Mouse (Mus musculus) retina, adult 2 months (tissue): ENCODE measurements at regions not wholly inside any gene's neighbourhood (a gene's known extent, or its start where the extent isn't known, plus 50 kb on each side); places are given as distances from the start of the nearest gene placed in this dataset.
"Not testable (repeated sequence)": the region's sequence is repeated elsewhere in the genome, so short reads cannot be mapped to it uniquely, and the experiment has no call there.

Source experiments
- DNase-seq: peaks from one replicate; pipeline ENCODE4 v3.0.0-alpha.2; 2012; ENCODE audit warnings: low read depth, low spot score

GRCm38 (mm10) chr17:59179018-59179417 is 165.8 kb upstream of the Nudt12 start:
- no peak for DNase-seq

DNA sequence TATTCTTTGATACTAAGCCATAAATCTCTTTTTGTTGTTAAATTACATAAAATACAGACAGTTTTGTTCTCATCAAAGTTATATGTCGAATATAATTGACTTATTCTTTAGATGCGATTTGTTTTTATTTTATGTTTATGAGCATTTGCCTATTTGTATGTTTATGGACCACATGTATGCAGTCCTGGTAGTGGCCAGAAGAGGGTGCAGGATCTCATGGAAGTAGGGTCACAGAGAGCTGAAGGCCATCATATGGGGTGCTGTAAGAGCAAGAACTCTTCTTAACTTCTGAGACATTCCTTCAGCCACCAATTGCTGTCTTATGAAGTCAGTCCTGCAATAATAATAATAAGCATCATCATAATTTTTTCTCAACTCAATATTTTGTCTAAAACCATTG is 143.2 kb upstream of the Nudt12 start:
- DNase-seq = no peak

DNA sequence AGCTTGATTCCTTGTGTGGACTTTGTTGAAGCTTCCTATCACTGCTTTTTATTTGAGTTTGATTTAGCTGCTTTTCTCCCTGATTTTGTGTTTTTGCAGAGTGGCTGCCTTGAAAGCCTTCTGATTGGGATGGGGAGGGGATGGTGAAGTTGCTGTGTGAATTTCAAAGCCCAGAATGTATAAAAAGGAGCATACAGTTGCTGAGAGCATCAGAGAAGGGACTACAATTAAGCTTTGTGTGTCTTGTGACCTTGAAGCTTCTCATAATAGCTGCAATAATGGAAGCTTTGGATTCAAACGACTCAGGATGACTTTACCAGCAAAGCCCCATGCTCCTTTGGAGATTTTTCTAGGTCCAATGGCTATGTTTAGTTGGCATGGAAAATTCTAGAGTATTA is 130.6 kb upstream of the Nudt12 start:
- DNase-seq = no peak

DNA sequence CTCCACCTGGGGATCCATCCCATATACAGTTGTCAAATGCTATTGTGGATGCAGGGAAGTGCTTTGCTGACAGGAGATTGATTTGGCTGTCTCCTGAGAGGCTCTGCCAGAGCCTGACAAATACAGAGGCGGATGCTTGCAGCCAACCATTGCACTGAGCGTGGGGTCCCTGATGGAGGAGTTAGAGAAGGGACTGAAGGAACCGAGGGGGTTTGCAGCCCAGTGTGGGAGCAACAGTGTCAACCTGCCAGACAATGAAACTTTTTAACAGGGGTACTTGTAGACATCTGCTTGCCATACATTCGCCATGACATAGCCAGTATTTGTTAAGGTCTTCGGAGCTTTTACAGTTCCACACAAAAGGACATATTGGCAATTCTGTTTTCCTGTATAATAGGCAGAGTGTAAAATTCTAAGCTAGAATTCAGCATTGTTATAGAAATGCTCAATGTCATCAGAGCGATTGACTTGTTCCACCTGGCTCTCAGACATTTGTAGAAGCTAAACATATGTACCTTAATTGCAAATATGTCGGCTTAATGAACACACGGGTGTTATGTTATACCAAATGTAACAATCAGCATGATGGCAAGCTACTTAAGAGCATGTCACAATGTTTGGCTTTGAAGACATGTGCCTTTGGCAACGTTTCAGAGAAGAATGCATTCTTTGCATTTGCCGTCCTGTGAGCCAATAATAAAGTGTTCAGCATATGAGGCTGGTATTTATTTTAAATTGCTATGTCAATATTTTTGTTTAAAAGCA is 130.0 kb upstream of the Nudt12 start:
- DNase-seq = no peak

DNA sequence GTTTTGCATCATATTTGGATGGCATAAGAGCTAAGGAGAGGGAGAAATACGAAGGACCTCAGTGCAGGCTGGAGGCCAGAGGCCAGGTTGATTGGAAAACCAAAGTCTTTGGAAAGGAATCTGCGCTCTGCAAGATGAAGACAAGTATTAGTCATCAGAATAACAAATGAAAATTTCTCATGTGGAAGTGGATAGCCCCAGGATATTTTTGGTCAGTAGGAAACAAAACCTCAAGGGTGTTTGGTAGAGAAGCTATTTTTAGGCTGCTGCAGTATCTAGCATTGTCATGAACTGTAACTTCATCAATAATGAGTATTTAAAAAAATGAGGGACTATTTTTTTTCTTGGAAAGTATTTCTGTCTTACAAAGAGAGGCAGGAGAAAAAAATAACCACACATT is 125.6 kb upstream of the Nudt12 start:
- DNase-seq = no peak

GRCm38 (mm10) chr17:59099376-59099775 is 86.2 kb upstream of the Nudt12 start:
- peak; percentile 9 for DNase-seq

DNA sequence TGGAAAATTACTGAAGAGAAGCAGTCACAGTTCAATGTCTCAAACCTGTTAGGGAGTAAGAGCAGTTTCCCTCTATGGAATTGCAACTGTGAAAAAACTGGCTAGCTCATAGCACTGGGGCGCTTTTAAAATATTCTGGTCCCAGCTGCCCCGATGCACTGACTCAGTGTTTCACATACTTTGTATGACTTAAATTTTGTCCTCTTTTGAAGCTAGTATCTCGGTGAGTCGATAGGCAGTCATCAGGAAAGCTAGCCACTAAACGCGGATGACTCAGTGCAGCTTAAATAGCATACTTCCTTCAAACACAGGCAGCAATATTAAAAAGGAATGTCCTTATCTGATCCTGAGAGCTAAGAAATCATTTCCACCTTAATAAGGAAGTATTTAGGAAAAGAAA is 63.7 kb upstream of the Nudt12 start:
- DNase-seq = not testable (repeated sequence)

DNA sequence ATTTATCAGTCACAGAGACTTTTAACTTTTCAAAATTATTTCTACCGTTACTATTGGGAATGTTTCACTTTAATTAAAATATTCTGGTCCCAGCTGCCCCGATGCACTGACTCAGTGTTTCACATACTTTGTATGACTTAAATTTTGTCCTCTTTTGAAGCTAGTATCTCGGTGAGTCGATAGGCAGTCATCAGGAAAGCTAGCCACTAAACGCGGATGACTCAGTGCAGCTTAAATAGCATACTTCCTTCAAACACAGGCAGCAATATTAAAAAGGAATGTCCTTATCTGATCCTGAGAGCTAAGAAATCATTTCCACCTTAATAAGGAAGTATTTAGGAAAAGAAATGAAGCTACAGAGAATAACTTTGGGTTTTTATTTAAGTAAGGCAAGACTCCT is 63.2 kb upstream of the Nudt12 start:
- not testable (repeated sequence) for DNase-seq
